Mouse (Mus musculus): ENCODE measurements at regions not wholly inside any gene's neighbourhood (a gene's known extent, or its start where the extent isn't known, plus 50 kb on each side); places are given as distances from the start of the nearest gene placed in this dataset.
A peak's percentile ranks its signal among the peaks of the same experiment; 100 is the strongest.

DNA sequence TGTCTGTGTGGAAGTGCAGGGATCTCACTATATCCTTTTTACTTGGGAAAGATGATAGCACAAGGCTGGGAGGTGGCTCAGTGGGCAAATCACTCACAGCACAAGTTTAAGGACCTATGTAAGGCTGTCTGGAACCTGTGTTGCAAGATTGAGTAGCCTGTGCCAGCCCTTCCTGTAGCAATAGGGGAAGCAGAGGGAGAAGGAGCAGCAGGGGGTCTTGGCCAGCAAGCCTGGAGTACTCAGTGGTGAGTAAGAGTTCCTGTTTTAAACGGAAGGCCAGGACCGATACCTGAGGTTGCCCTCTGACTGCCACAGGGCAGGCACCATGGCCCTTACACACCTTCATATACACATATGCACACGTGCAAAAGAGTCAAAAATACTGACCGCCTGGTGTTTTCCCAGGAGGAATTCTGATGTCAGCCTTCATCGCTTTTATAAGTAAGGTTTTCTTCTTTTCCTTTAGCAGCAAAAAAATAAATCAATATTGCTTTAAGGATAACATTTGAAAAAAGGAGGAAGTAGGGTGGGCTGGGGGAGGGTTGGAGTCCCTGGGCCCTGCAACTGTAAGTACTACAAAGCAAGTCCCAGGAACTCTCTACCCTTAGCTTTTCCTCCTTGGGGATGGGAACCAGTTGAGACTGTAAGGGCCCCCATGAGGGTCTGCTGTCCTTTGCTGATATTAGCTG, 136.2 kb upstream of the Hdac4 start:
- no peak for DNase-seq
- intact Hi-C loops (cut with DNase I) = no loop called here
- TF ChIP-seq CTCF (IDR thresholded peaks at IDR 0.05) = no peak

DNA sequence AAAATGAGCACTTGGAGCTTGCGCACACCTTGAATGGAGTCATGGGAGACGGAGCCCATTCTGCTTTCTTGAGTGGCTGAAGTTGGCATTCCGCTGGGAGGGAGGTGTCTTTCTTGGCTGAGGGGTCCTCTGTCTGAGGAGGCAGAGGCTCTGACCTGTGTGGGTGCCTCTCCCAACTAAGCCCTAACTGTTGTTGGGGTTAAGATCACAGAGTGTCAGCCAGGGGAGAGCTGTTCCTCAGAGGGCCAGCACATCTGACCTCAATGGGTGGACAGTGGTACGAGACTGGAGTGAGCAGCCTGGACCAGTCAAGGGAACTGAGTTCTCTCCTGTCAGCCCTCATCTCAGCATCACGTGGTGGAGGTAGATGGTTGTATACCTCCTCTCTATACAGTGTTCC, 134.7 kb upstream of the Hdac4 start:
- Histone ChIP-seq H3K27ac (peak overlapping the region; percentile 35; the same call in 1 of the 2 replicates), H3K4me3 (no peak overlapping the region)
- no peak for DNase-seq
- intact Hi-C loops (cut with DNase I) = no loop called here
- TF ChIP-seq CTCF (IDR thresholded peaks at IDR 0.05) = no peak

More for the DNA sequence above, 136.2 kb upstream of the Hdac4 start:
- no peak overlapping the region for H3K4me3 ChIP-seq
- H3K27ac ChIP-seq = peak overlapping the region; percentile 28; the same call in 1 of the 2 replicates

GRCm38 (mm10) chr1:92329491-92329890, 134.0 kb upstream of the Hdac4 start:
- intact Hi-C loops (cut with DNase I) = no loop called here
- Histone ChIP-seq H3K27ac (no peak overlapping the region), H3K4me3 (no peak overlapping the region)
- no peak for TF ChIP-seq CTCF (IDR thresholded peaks at IDR 0.05)
- DNase-seq = no peak

GRCm38 (mm10) chr1:92327141-92327540, 131.6 kb upstream of the Hdac4 start:
- Histone ChIP-seq H3K4me3 (no peak overlapping the region), H3K27ac (no peak overlapping the region)
- intact Hi-C loops (cut with DNase I) = no loop called here
- no peak for TF ChIP-seq CTCF (IDR thresholded peaks at IDR 0.05)
- no peak for DNase-seq

GRCm38 (mm10) chr1:92325281-92325680, 129.8 kb upstream of the Hdac4 start:
- intact Hi-C loops (cut with DNase I) = no loop called here
- Histone ChIP-seq H3K4me3 (no peak overlapping the region), H3K27ac (no peak overlapping the region)
- no peak for TF ChIP-seq CTCF (IDR thresholded peaks at IDR 0.05)
- DNase-seq = no peak

DNA sequence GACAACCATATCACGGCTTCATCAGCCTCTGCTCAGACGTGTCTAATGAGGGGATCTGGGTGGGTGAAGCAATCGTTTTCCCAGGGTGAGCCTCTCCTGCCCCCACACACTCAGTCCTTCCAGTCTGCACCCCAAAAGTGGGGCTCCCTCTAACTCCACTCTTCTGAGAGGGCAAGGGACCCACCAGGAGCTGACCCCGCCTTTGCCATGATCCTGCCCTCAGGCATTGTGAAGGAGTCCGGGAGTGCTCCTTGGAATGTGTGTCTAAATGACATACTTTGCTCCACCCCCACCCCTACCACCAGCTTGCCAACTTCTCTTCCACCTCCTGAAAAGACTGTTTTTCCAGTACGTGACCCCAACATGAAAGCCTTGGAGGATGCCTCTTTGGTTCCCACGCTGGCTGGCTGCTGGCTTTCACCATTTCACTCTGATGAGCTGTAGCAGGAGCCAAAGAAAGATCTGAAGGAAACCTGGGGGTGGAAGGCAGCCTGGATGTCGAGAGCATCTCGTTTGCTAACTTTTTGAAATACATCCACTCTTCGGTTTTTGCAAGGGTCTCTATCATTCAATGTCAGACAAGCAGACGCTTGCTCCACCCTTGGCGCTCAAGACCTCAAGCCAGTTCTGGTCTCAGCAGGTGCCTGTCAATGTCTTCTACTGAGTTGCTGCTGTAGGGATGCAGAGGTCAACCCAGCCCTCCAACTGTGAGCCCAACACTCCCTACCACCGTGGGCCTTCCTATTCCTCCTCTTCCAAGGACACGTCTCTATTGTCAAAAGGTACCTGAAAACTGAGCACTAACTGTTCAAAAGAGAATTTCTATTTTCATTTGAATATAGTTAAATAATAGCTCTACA, 128.8 kb upstream of the Hdac4 start:
- intact Hi-C loops (cut with DNase I) = no loop called here
- H3K4me3 ChIP-seq = no peak overlapping the region
- TF ChIP-seq CTCF (IDR thresholded peaks at IDR 0.05) = no peak
- no peak overlapping the region for H3K27ac ChIP-seq
- no peak for DNase-seq

GRCm38 (mm10) chr1:92317131-92317530, 121.6 kb upstream of the Hdac4 start:
- TF ChIP-seq CTCF (IDR thresholded peaks at IDR 0.05) = no peak
- intact Hi-C loops (cut with DNase I) = no loop called here
- Histone ChIP-seq H3K4me3 (no peak overlapping the region), H3K27ac (no peak overlapping the region)
- DNase-seq = no peak

DNA sequence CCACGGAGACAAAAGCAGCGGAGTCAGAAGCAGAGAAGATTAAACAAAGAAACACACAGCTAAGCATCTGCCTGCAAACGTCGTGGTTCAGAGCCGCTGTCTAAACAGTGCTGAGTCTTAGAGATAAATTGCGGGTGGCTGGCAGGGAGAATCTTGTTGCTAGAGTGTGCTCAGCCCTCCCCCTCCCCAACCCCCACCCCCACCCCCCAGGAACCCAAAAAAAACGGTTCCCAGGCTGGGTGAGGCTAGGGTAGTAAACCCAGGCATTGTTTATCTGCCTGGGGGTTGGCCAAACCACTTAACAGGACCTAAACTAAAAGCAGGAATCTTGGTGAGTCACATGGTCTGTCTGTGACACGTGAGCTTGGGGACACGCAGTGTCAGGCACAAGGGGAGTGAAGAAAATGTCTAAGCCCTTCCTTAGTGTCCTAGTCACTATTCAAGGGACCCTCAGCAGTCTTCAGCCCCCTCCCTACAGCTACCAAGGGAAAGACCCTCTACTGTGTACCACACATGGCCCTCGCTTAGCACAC, 120.8 kb upstream of the Hdac4 start:
- DNase-seq = no peak
- no peak overlapping the region for H3K4me3 ChIP-seq
- no peak for TF ChIP-seq CTCF (IDR thresholded peaks at IDR 0.05)
- intact Hi-C loops (cut with DNase I) = no loop called here
- H3K27ac ChIP-seq = no peak overlapping the region

DNA sequence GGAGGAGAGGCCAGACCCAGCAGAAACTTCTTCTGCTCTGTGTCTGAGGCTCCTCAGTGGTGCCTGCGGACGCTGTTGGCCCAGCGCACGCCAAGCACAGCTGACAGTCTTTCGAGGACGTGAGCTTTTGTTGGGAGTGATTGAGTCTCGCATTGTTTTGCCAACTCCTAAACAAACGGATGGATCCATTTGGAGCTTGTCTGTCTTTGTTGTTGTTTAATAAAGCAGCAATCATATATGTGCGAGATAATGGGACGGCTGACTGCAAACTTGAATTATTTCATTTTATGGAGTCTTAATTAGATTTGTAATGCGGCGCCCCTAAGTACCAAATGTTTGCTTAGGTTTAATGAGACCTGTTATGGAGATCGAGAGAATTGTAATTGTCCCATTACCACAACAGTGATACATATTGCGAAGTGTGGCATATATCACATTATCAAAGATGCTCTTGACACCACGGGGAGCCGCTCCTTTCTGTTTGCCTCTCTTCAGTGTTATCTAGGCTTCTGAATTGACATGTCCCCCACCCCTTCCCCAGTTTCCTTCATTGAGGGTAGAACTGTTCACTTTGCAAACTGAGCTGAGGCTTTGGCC, 117.6 kb upstream of the Hdac4 start:
- H3K27ac ChIP-seq = no peak overlapping the region
- H3K4me3 ChIP-seq = no peak overlapping the region
- no peak for TF ChIP-seq CTCF (IDR thresholded peaks at IDR 0.05)
- no peak for DNase-seq
- intact Hi-C loops (cut with DNase I) = no loop called here

DNA sequence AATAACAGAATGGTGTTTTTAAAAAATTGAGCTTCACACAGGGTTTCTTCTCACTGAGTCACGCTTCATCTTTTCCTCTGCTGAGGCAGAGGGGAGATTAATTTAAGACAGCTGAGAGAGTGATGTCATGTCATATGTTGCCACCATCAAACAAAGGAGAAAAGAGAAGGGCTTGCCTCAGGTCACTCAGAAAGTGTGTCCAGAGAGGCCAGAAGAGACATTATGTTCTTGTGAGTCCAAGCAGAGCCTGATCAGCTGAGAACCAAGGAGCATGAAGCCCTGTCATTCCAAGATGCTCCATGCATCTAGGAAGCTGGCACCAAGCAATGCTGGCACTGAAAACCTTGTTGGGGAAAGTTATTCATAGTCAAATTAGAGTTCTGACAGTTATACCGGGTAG, 114.4 kb upstream of the Hdac4 start:
- TF ChIP-seq CTCF (IDR thresholded peaks at IDR 0.05) = no peak
- DNase-seq = no peak
- no peak overlapping the region for H3K4me3 ChIP-seq
- H3K27ac ChIP-seq = no peak overlapping the region
- intact Hi-C loops (cut with DNase I) = no loop called here

- no peak for DNase-seq
- intact Hi-C loops (cut with DNase I) = no loop called here
- TF ChIP-seq CTCF (IDR thresholded peaks at IDR 0.05) = no peak
- Histone ChIP-seq H3K4me3 (no peak overlapping the region), H3K27ac (no peak overlapping the region)
Observed at GRCm38 (mm10) chr1:92309381-92309780, 113.9 kb upstream of the Hdac4 start.

- no peak for TF ChIP-seq CTCF (IDR thresholded peaks at IDR 0.05)
- DNase-seq = no peak
- intact Hi-C loops (cut with DNase I) = no loop called here
- H3K27ac ChIP-seq = no peak overlapping the region
- no peak overlapping the region for H3K4me3 ChIP-seq
Observed at GRCm38 (mm10) chr1:92308537-92308936, 113.0 kb upstream of the Hdac4 start.

GRCm38 (mm10) chr1:92306042-92306441, 110.5 kb upstream of the Hdac4 start:
- H3K4me3 ChIP-seq = no peak overlapping the region
- no peak for TF ChIP-seq CTCF (IDR thresholded peaks at IDR 0.05)
- H3K27ac ChIP-seq = no peak overlapping the region
- intact Hi-C loops (cut with DNase I) = no loop called here
- no peak for DNase-seq

Data from gastrocnemius, adult 2 months (tissue).